Mouse (Mus musculus): ENCODE results near the gene Exo5. TPM values are rescaled to one million over a fixed set of nuclear protein-coding genes. Genes with fewer than 3 reads are reported as not detected.

The Exo5 gene
- polyA plus RNA-seq (2014; fragmentation: Illumina TruSeq; extraction: RNeasy Lipid Tissue Mini Kit (QIAGEN cat#74804); ENCODE audit: low read depth, low replicate concordance): 6.2 TPM

DNA sequence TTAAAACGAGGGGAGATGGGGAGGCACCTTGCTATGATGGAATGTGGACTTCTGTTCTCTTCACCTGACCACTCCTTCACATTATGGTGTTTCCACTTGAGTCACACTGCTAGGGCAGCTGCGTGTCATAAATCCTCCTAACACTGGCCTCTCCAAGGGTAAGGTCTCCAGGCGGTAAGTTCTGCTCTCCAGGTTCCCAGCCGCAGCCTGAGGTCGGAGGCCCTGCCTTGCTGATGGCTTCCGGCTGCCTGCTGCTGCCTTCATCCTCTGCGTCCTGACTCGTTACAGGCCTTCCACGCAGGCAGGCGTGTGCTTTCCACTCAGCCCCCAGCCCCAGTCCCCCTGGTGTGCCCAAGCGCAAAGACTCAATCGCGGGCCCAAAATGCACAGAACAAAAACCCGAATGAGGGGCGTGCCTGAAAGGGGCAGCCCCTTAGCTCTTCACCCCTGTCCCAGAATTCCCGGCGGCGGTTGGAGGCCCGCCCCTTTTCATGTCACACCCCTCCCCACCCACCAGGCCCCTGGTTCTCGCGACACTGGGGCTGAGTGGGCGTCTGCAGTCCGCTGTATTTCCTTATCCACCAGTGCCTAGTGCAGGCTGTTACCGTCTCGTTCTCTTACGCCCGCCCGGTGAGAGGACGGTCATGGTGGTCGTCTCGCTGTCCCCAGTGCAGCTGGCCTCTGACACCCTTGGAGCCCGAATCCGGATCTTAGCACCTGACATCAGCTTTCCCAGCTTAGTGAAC lies at the start of gene Exo5:
TSS of gene Exo5 (minus strand) at position 464 of the 746 bp plus-strand sequence.

DNA sequence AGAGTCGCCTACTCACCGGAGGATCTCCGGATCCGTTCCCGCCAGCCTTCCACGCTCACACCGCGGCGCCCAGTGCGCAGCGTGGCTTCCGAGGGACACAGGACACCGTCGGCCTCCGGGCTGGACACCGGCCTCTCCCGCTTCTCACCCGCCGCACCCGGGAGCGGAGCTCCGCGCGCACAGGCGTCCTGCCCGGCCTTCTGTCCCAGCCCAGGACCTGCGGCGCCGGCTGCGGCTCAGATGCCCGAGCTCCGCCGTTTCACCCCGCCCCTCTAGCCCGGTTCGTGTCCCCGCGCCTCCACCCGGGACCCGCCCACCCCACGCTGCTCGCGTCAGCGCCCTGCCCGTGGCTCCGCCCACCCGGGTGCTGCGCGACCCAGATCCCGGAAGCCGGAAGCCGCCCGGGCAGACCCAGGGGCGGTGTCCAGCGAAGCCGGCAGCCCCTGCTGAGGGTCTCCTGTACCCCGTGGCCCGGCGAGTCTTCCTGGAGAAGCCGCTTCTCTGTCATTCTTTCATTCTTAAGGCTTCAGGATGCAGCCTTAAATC lies 26.7 kb upstream of the Exo5 start, which contains the start of gene Zfp69:
TSS of gene Zfp69 (minus strand) at position 272 of the 546 bp plus-strand sequence.

Other genes with a start within 250 kb of the Exo5 start
- gene Kcnq4, start 176.4 kb downstream of the Exo5 start, polyA plus RNA-seq (2014; fragmentation: Illumina TruSeq; extraction: RNeasy Lipid Tissue Mini Kit (QIAGEN cat#74804); ENCODE audit: low read depth, low replicate concordance): not detected
- gene Nfyc, start 93.4 kb downstream of the Exo5 start, polyA plus RNA-seq (2014; fragmentation: Illumina TruSeq; extraction: RNeasy Lipid Tissue Mini Kit (QIAGEN cat#74804); ENCODE audit: low read depth, low replicate concordance): 11.8 TPM
- 0.95 TPM for gene Rims3, start 70.2 kb downstream of the Exo5 start, polyA plus RNA-seq (2014; fragmentation: Illumina TruSeq; extraction: RNeasy Lipid Tissue Mini Kit (QIAGEN cat#74804); ENCODE audit: low read depth, low replicate concordance)
- 2.3 TPM for gene Zfp69, start 26.7 kb upstream of the Exo5 start, polyA plus RNA-seq (2014; fragmentation: Illumina TruSeq; extraction: RNeasy Lipid Tissue Mini Kit (QIAGEN cat#74804); ENCODE audit: low read depth, low replicate concordance)
- gene Smap2, start 92.2 kb upstream of the Exo5 start, polyA plus RNA-seq (2014; fragmentation: Illumina TruSeq; extraction: RNeasy Lipid Tissue Mini Kit (QIAGEN cat#74804); ENCODE audit: low read depth, low replicate concordance): 26.4 TPM
- gene Col9a2, start 114.4 kb upstream of the Exo5 start, polyA plus RNA-seq (2014; fragmentation: Illumina TruSeq; extraction: RNeasy Lipid Tissue Mini Kit (QIAGEN cat#74804); ENCODE audit: low read depth, low replicate concordance): not detected
- gene Zmpste24, start 173.2 kb upstream of the Exo5 start, polyA plus RNA-seq (2014; fragmentation: Illumina TruSeq; extraction: RNeasy Lipid Tissue Mini Kit (QIAGEN cat#74804); ENCODE audit: low read depth, low replicate concordance): 28.0 TPM
- 1,184 TPM for gene Tmco2, start 184.2 kb upstream of the Exo5 start, polyA plus RNA-seq (2014; fragmentation: Illumina TruSeq; extraction: RNeasy Lipid Tissue Mini Kit (QIAGEN cat#74804); ENCODE audit: low read depth, low replicate concordance)